Mouse (Mus musculus): ENCODE measurements around the gene Tnip1. TPM values are rescaled to one million over a fixed set of nuclear protein-coding genes. Genes with fewer than 3 reads are reported as not detected.

Tnip1 gene
- polyA plus RNA-seq, 1 experiment from 2014 or later, result 21.2 TPM

- 55% methylated on average over 11 of the region's 11 CpGs for WGBS
- H3K27ac ChIP-seq (replicated peaks), result peak overlapping the region; percentile 82
- H3K27me3 ChIP-seq (replicated peaks), result no peaks in the 10 kb centered on the region
- H3K4me1 ChIP-seq, result peaks cover 26% of the 10 kb centered on the region
- no peak overlapping the region for H3K4me2 ChIP-seq
- peaks cover 97% of the 10 kb centered on the region for H3K36me3 ChIP-seq
- peak overlapping the region; percentile 63 for H3K9ac ChIP-seq
- no peaks in the 10 kb centered on the region for H3K9me3 ChIP-seq
- no peak for ATAC-seq (ENCODE audit: extremely low read depth, insufficient number of reproducible peaks, low FRiP score, low TSS enrichment)
- H3K4me3 ChIP-seq, result no peak overlapping the region
These were observed 42.4 kb downstream of the Tnip1 start for GRCm38 (mm10) chr11:54920127-54920972.

- no peak overlapping the region for H3K27ac ChIP-seq (replicated peaks)
- 88% methylated on average over 4 of the region's 4 CpGs for WGBS
- H3K9ac ChIP-seq, result no peak overlapping the region
These were observed 44.4 kb downstream of the Tnip1 start for GRCm38 (mm10) chr11:54918273-54918672.

GRCm38 (mm10) chr11:54917461-54917860, 45.3 kb downstream of the Tnip1 start:
- Histone ChIP-seq H3K4me1 (peaks cover 26% of the 10 kb centered on the region), H3K9ac (no peak overlapping the region), H3K9me3 (no peaks in the 10 kb centered on the region), H3K36me3 (peaks cover 97% of the 10 kb centered on the region), H3K4me3 (no peak overlapping the region), H3K4me2 (no peak overlapping the region), H3K27me3 (replicated peaks) (no peaks in the 10 kb centered on the region), H3K27ac (replicated peaks) (no peak overlapping the region)
- ATAC-seq (ENCODE audit: extremely low read depth, insufficient number of reproducible peaks, low FRiP score, low TSS enrichment), result no peak
- 91% methylated on average over 7 of the region's 7 CpGs for WGBS

More at GRCm38 (mm10) chr11:54918273-54918672, 44.4 kb downstream of the Tnip1 start:
- Histone ChIP-seq H3K36me3 (peaks cover 97% of the 10 kb centered on the region), H3K4me3 (no peak overlapping the region), H3K27me3 (replicated peaks) (no peaks in the 10 kb centered on the region), H3K4me1 (peaks cover 26% of the 10 kb centered on the region), H3K9me3 (no peaks in the 10 kb centered on the region), H3K4me2 (no peak overlapping the region)
- no peak for ATAC-seq (ENCODE audit: extremely low read depth, insufficient number of reproducible peaks, low FRiP score, low TSS enrichment)

GRCm38 (mm10) chr11:54913841-54914240, 48.9 kb downstream of the Tnip1 start:
- ATAC-seq (ENCODE audit: extremely low read depth, insufficient number of reproducible peaks, low FRiP score, low TSS enrichment), result no peak
- Histone ChIP-seq H3K9ac (no peak overlapping the region), H3K27ac (replicated peaks) (no peak overlapping the region), H3K4me1 (peaks cover 3% of the 10 kb centered on the region; the same call in 1 of the 2 replicates), H3K4me3 (no peak overlapping the region), H3K9me3 (no peaks in the 10 kb centered on the region), H3K4me2 (no peak overlapping the region), H3K27me3 (replicated peaks) (no peaks in the 10 kb centered on the region), H3K36me3 (peaks cover 99% of the 10 kb centered on the region)
- WGBS, result 87% methylated on average over 5 of the region's 5 CpGs

GRCm38 (mm10) chr11:54912503-54913316, 50.0 kb downstream of the Tnip1 start:
- Histone ChIP-seq H3K4me1 (peaks cover 3% of the 10 kb centered on the region; the same call in 1 of the 2 replicates), H3K9ac (no peak overlapping the region), H3K36me3 (peaks cover 99% of the 10 kb centered on the region), H3K4me2 (no peak overlapping the region), H3K9me3 (no peaks in the 10 kb centered on the region), H3K27me3 (replicated peaks) (no peaks in the 10 kb centered on the region), H3K4me3 (no peak overlapping the region), H3K27ac (replicated peaks) (no peak overlapping the region)
- WGBS, result 72% methylated on average over 9 of the region's 9 CpGs
- ATAC-seq (ENCODE audit: extremely low read depth, insufficient number of reproducible peaks, low FRiP score, low TSS enrichment), result no peak

GRCm38 (mm10) chr11:54911671-54912502, 50.8 kb downstream of the Tnip1 start:
- Histone ChIP-seq H3K9ac (no peak overlapping the region), H3K4me2 (no peak overlapping the region), H3K4me3 (no peak overlapping the region), H3K4me1 (peaks cover 3% of the 10 kb centered on the region; the same call in 1 of the 2 replicates), H3K27me3 (replicated peaks) (no peaks in the 10 kb centered on the region), H3K9me3 (no peaks in the 10 kb centered on the region), H3K36me3 (peaks cover 99% of the 10 kb centered on the region), H3K27ac (replicated peaks) (no peak overlapping the region)
- 79% methylated on average over 7 of the region's 7 CpGs for WGBS
- no peak for ATAC-seq (ENCODE audit: extremely low read depth, insufficient number of reproducible peaks, low FRiP score, low TSS enrichment)

GRCm38 (mm10) chr11:54911201-54911600, 51.5 kb downstream of the Tnip1 start:
- Histone ChIP-seq H3K27ac (replicated peaks) (no peak overlapping the region), H3K9me3 (no peaks in the 10 kb centered on the region), H3K36me3 (peaks cover 93% of the 10 kb centered on the region), H3K9ac (no peak overlapping the region), H3K4me2 (no peak overlapping the region), H3K4me1 (peaks cover 10% of the 10 kb centered on the region), H3K27me3 (replicated peaks) (no peaks in the 10 kb centered on the region), H3K4me3 (no peak overlapping the region)
- ATAC-seq (ENCODE audit: extremely low read depth, insufficient number of reproducible peaks, low FRiP score, low TSS enrichment), result no peak
- WGBS, result 82% methylated on average over 3 of the region's 3 CpGs

- peaks cover 83% of the 10 kb centered on the region for H3K36me3 ChIP-seq
- no peaks in the 10 kb centered on the region for H3K9me3 ChIP-seq
- ATAC-seq (ENCODE audit: extremely low read depth, insufficient number of reproducible peaks, low FRiP score, low TSS enrichment), result no peak
- H3K27me3 ChIP-seq (replicated peaks), result no peaks in the 10 kb centered on the region
- no peak overlapping the region for H3K4me2 ChIP-seq
- H3K9ac ChIP-seq, result no peak overlapping the region
- H3K4me1 ChIP-seq, result peaks cover 18% of the 10 kb centered on the region
- no peak overlapping the region for H3K27ac ChIP-seq (replicated peaks)
- H3K4me3 ChIP-seq, result no peak overlapping the region
- WGBS, result 77% methylated on average over 12 of the region's 12 CpGs
These were observed 52.5 kb downstream of the Tnip1 start for GRCm38 (mm10) chr11:54910081-54910665.

GRCm38 (mm10) chr11:54909273-54909672, 53.4 kb downstream of the Tnip1 start:
- Histone ChIP-seq H3K27me3 (replicated peaks) (no peaks in the 10 kb centered on the region), H3K4me3 (no peak overlapping the region), H3K27ac (replicated peaks) (no peak overlapping the region), H3K36me3 (peaks cover 74% of the 10 kb centered on the region), H3K9ac (no peak overlapping the region), H3K9me3 (no peaks in the 10 kb centered on the region), H3K4me2 (no peak overlapping the region), H3K4me1 (peaks cover 27% of the 10 kb centered on the region)
- 80% methylated on average over 11 of the region's 11 CpGs for WGBS
- no peak for ATAC-seq (ENCODE audit: extremely low read depth, insufficient number of reproducible peaks, low FRiP score, low TSS enrichment)

- no peaks in the 10 kb centered on the region for H3K9me3 ChIP-seq
- H3K36me3 ChIP-seq, result peaks cover 54% of the 10 kb centered on the region
- ATAC-seq (ENCODE audit: extremely low read depth, insufficient number of reproducible peaks, low FRiP score, low TSS enrichment), result no peak
- H3K4me3 ChIP-seq, result no peak overlapping the region
- peaks cover 44% of the 10 kb centered on the region for H3K4me1 ChIP-seq
- no peaks in the 10 kb centered on the region for H3K27me3 ChIP-seq (replicated peaks)
- H3K27ac ChIP-seq (replicated peaks), result no peak overlapping the region
- H3K4me2 ChIP-seq, result no peak overlapping the region
- WGBS, result 90% methylated on average over 5 of the region's 5 CpGs
- no peak overlapping the region for H3K9ac ChIP-seq
These were observed 55.5 kb downstream of the Tnip1 start for GRCm38 (mm10) chr11:54907259-54907658.

All from heart, embryonic 13.5 days (tissue).